Mouse (Mus musculus) ES-E14 (cell line): ENCODE measurements around the gene Pmpcb.

Source experiments
- CHD2 ChIP-seq: IDR thresholded peaks from 2 replicates; pipeline ENCODE4 v1.6.1; 2014; ENCODE audit warnings: mild to moderate bottlenecking, low read depth, low read length, inconsistent platforms
- MAFK ChIP-seq: IDR thresholded peaks from 2 replicates; pipeline ENCODE4 v1.6.1; 2014; ENCODE audit warnings: mild to moderate bottlenecking, low read depth, low read length, inconsistent platforms; ENCODE audit not compliant: insufficient read depth

DNA sequence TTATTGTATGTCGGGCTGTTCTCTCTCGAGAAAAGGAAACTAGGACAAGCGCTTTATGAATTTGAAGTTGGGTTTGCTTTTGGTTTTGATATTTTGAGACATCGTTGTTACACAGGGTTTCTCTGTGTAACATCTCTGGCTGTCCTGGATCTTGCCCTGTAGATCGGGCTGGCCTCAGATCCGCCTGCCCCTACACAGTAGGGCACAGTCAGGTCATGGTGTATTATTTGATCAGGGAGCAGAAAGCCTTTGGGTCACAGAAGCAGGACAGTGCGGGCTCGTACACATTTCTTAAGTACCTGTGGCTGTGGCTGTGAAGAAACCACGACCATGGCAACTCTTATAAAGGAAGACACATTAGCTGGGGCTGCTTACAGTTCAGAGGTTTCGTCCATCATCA, 679 bp downstream of the Pmpcb start:
- TF ChIP-seq CHD2 (no peak), MAFK (no peak)
